Mouse (Mus musculus): ENCODE measurements around the gene Rdh16f2. TPM values are rescaled to one million over a fixed set of nuclear protein-coding genes. Genes with fewer than 3 reads are reported as not detected.

Gene Rdh16f2
- polyA plus RNA-seq, 2 experiments: not detected

- WGBS: 75% methylated on average over 2 of the region's 2 CpGs
- no peaks in the 10 kb centered on the region for H3K27me3 ChIP-seq (ENCODE audit: control insufficient read depth, insufficient read depth, low read length)
- no peak for TF ChIP-seq POLR2A (IDR thresholded peaks at IDR 0.05; ENCODE audit: borderline replicate concordance, extremely low read depth, insufficient read depth, insufficient read length)
- H3K27ac ChIP-seq (replicated peaks; ENCODE audit: low read depth, low read length): no peak within 1 kb of the TSS
- ATAC-seq (ENCODE audit: low FRiP score, low read depth): no peak
- no peak within 1 kb of the TSS for H3K4me3 ChIP-seq (replicated peaks; ENCODE audit: low read length)
- H3K4me2 ChIP-seq (replicated peaks; ENCODE audit: low read depth, low read length, severe bottlenecking): no peak within 1 kb of the TSS
- no peaks in the 10 kb centered on the region for H3K4me1 ChIP-seq (ENCODE audit: control insufficient read depth, insufficient read depth, low read length)
- DNase-seq (ENCODE audit: low spot score): no peak
- H3K9me3 ChIP-seq (ENCODE audit: control insufficient read depth, low read length): no peaks in the 10 kb centered on the region
- no peaks in the 10 kb centered on the region for H3K36me3 ChIP-seq (ENCODE audit: control insufficient read depth, insufficient read depth, low read length)
- H3K9ac ChIP-seq (ENCODE audit: low read depth, low read length, severe bottlenecking): no peak within 1 kb of the TSS
Observed at GRCm38 (mm10) chr10:127898218-127898617, 31.9 kb downstream of the Rdh16f2 start, which contains the start of gene Sdr9c7. Gene Sdr9c7, plus strand, starts transcription at chr10:127898518.

GRCm38 (mm10) chr10:127899783-127900182, 33.5 kb downstream of the Rdh16f2 start:
- H3K9ac ChIP-seq (ENCODE audit: low read depth, low read length, severe bottlenecking): no peak overlapping the region
- ATAC-seq (ENCODE audit: low FRiP score, low read depth) (no peak), DNase-seq (ENCODE audit: low spot score) (no peak)
- H3K4me2 ChIP-seq (replicated peaks; ENCODE audit: low read depth, low read length, severe bottlenecking): no peak overlapping the region
- TF ChIP-seq POLR2A (IDR thresholded peaks at IDR 0.05; ENCODE audit: borderline replicate concordance, extremely low read depth, insufficient read depth, insufficient read length): no peak
- H3K4me3 ChIP-seq (replicated peaks; ENCODE audit: low read length): no peak overlapping the region
- no peaks in the 10 kb centered on the region for H3K9me3 ChIP-seq (ENCODE audit: control insufficient read depth, low read length)
- no peaks in the 10 kb centered on the region for H3K4me1 ChIP-seq (ENCODE audit: control insufficient read depth, insufficient read depth, low read length)
- no peaks in the 10 kb centered on the region for H3K27me3 ChIP-seq (ENCODE audit: control insufficient read depth, insufficient read depth, low read length)
- no peaks in the 10 kb centered on the region for H3K36me3 ChIP-seq (ENCODE audit: control insufficient read depth, insufficient read depth, low read length)
- 62% methylated on average over 5 of the region's 5 CpGs for WGBS
- H3K27ac ChIP-seq (replicated peaks; ENCODE audit: low read depth, low read length): no peak overlapping the region

- H3K9ac ChIP-seq (ENCODE audit: low read depth, low read length, severe bottlenecking): no peak overlapping the region
- no peaks in the 10 kb centered on the region for H3K27me3 ChIP-seq (ENCODE audit: control insufficient read depth, insufficient read depth, low read length)
- H3K27ac ChIP-seq (replicated peaks; ENCODE audit: low read depth, low read length): no peak overlapping the region
- WGBS: 82% methylated on average over 4 of the region's 4 CpGs
- H3K9me3 ChIP-seq (ENCODE audit: control insufficient read depth, low read length): no peaks in the 10 kb centered on the region
- H3K4me1 ChIP-seq (ENCODE audit: control insufficient read depth, insufficient read depth, low read length): no peaks in the 10 kb centered on the region
- no peak overlapping the region for H3K4me2 ChIP-seq (replicated peaks; ENCODE audit: low read depth, low read length, severe bottlenecking)
- ATAC-seq (ENCODE audit: low FRiP score, low read depth) (no peak), DNase-seq (ENCODE audit: low spot score) (no peak)
- H3K4me3 ChIP-seq (replicated peaks; ENCODE audit: low read length): no peak overlapping the region
- no peak for TF ChIP-seq POLR2A (IDR thresholded peaks at IDR 0.05; ENCODE audit: borderline replicate concordance, extremely low read depth, insufficient read depth, insufficient read length)
- no peaks in the 10 kb centered on the region for H3K36me3 ChIP-seq (ENCODE audit: control insufficient read depth, insufficient read depth, low read length)
Observed at GRCm38 (mm10) chr10:127901751-127902150, 35.5 kb downstream of the Rdh16f2 start.

- H3K4me2 ChIP-seq (replicated peaks; ENCODE audit: low read depth, low read length, severe bottlenecking): no peak overlapping the region
- H3K9ac ChIP-seq (ENCODE audit: low read depth, low read length, severe bottlenecking): no peak overlapping the region
- H3K27ac ChIP-seq (replicated peaks; ENCODE audit: low read depth, low read length): no peak overlapping the region
- no peaks in the 10 kb centered on the region for H3K36me3 ChIP-seq (ENCODE audit: control insufficient read depth, insufficient read depth, low read length)
- H3K9me3 ChIP-seq (ENCODE audit: control insufficient read depth, low read length): no peaks in the 10 kb centered on the region
- H3K4me1 ChIP-seq (ENCODE audit: control insufficient read depth, insufficient read depth, low read length): no peaks in the 10 kb centered on the region
- DNase-seq (ENCODE audit: low spot score): no peak
- ATAC-seq (ENCODE audit: low FRiP score, low read depth): no peak
- no peak overlapping the region for H3K4me3 ChIP-seq (replicated peaks; ENCODE audit: low read length)
- no peak for TF ChIP-seq POLR2A (IDR thresholded peaks at IDR 0.05; ENCODE audit: borderline replicate concordance, extremely low read depth, insufficient read depth, insufficient read length)
- WGBS: 74% methylated on average over 1 of the region's 1 CpGs
- H3K27me3 ChIP-seq (ENCODE audit: control insufficient read depth, insufficient read depth, low read length): no peaks in the 10 kb centered on the region
Observed at GRCm38 (mm10) chr10:127903116-127903515, 36.8 kb downstream of the Rdh16f2 start.

- ATAC-seq (ENCODE audit: low FRiP score, low read depth) (no peak), DNase-seq (ENCODE audit: low spot score) (no peak)
- no peak overlapping the region for H3K4me2 ChIP-seq (replicated peaks; ENCODE audit: low read depth, low read length, severe bottlenecking)
- WGBS: 55% methylated on average over 7 of the region's 7 CpGs
- no peaks in the 10 kb centered on the region for H3K36me3 ChIP-seq (ENCODE audit: control insufficient read depth, insufficient read depth, low read length)
- no peaks in the 10 kb centered on the region for H3K4me1 ChIP-seq (ENCODE audit: control insufficient read depth, insufficient read depth, low read length)
- no peaks in the 10 kb centered on the region for H3K9me3 ChIP-seq (ENCODE audit: control insufficient read depth, low read length)
- TF ChIP-seq POLR2A (IDR thresholded peaks at IDR 0.05; ENCODE audit: borderline replicate concordance, extremely low read depth, insufficient read depth, insufficient read length): no peak
- H3K4me3 ChIP-seq (replicated peaks; ENCODE audit: low read length): no peak overlapping the region
- H3K27me3 ChIP-seq (ENCODE audit: control insufficient read depth, insufficient read depth, low read length): no peaks in the 10 kb centered on the region
- no peak overlapping the region for H3K27ac ChIP-seq (replicated peaks; ENCODE audit: low read depth, low read length)
- no peak overlapping the region for H3K9ac ChIP-seq (ENCODE audit: low read depth, low read length, severe bottlenecking)
Observed at GRCm38 (mm10) chr10:127904718-127905446, 38.6 kb downstream of the Rdh16f2 start.

All from limb, embryonic 14.5 days (tissue).